Mouse (Mus musculus): ENCODE measurements at regions not wholly inside any gene's neighbourhood (a gene's known extent, or its start where the extent isn't known, plus 50 kb on each side); places are given as distances from the start of the nearest gene placed in this dataset.

DNA sequence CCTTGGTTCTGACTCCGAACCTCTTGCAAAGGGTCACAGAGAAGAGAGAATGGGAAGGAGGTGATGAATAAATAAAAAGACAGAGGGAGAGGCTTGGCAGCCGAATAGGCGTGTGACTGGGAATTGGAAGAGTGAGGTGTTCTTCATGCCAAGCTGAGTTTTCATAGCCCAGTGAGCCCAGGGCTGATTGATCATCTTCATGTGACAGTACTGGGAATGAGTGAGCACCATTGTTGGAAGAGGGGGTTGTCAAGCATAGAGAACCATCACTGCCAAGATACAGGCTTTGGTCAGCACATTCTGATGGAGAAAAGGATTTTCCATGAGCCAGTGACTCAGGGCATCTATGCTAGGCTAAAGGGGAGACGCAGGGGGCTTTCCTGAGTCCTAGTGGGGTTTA, 163.0 kb downstream of the Slc30a10 start:
- TF ChIP-seq POLR2A (IDR thresholded peaks at IDR 0.05; ENCODE audit: insufficient read depth, low read length) (no peak), EP300 (IDR thresholded peaks at IDR 0.05; ENCODE audit: insufficient read depth, low read depth, low read length) (no peak)

Measured in ES-Bruce4 (cell line).